Mouse (Mus musculus): ENCODE measurements around the gene Lix1. TPM values are rescaled to one million over a fixed set of nuclear protein-coding genes. Genes with fewer than 3 reads are reported as not detected.

The Lix1 gene
- polyA plus RNA-seq (2016; fragmentation: Nextera tagmentation; extraction: Ambion mirVana), result 104 and 105 TPM in 2 replicates

- H3K9me3 ChIP-seq, result no peaks in the 10 kb centered on the region
- H3K36me3 ChIP-seq (replicated peaks), result peaks cover 11% of the 10 kb centered on the region
- WGBS, result 27% methylated on average over 6 of the region's 6 CpGs
- no peaks in the 10 kb centered on the region for H3K27me3 ChIP-seq (ENCODE audit: poor library complexity, severe bottlenecking)
- H3K27ac ChIP-seq, result peak within 1 kb of the TSS; percentile 85
- peaks cover 64% of the 10 kb centered on the region for H3K4me1 ChIP-seq
- peak; percentile 82 for DNase-seq (ENCODE audit: extremely low spot score, low spot score)
- H3K4me3 ChIP-seq, result peak within 1 kb of the TSS; percentile 57
Observed at GRCm38 (mm10) chr17:17402222-17403004, at the start of gene Lix1. Gene Lix1, plus strand, starts transcription at chr17:17402672.

GRCm38 (mm10) chr17:17373550-17373917, 28.9 kb upstream of the Lix1 start:
- Histone ChIP-seq H3K27me3 (ENCODE audit: poor library complexity, severe bottlenecking) (no peaks in the 10 kb centered on the region), H3K4me1 (peaks cover 23% of the 10 kb centered on the region), H3K9me3 (no peaks in the 10 kb centered on the region), H3K36me3 (replicated peaks) (peaks cover 19% of the 10 kb centered on the region), H3K4me3 (peak overlapping the region; percentile 65), H3K27ac (peak overlapping the region; percentile 93)
- no peak for DNase-seq (ENCODE audit: extremely low spot score, low spot score)
- WGBS, result 7% methylated on average over 6 of the region's 6 CpGs

GRCm38 (mm10) chr17:17373918-17374910, 28.3 kb upstream of the Lix1 start, which contains the start of gene Riok2:
Gene Riok2, plus strand, starts transcription at chr17:17374309.
- peak within 1 kb of the TSS; percentile 65 for H3K4me3 ChIP-seq
- H3K9me3 ChIP-seq, result no peaks in the 10 kb centered on the region
- H3K27me3 ChIP-seq (ENCODE audit: poor library complexity, severe bottlenecking), result no peaks in the 10 kb centered on the region
- peaks cover 23% of the 10 kb centered on the region for H3K4me1 ChIP-seq
- H3K36me3 ChIP-seq (replicated peaks), result peaks cover 25% of the 10 kb centered on the region
- WGBS, result under 1% methylated on average over 48 of the region's 48 CpGs
- peak; percentile 92 for DNase-seq (ENCODE audit: extremely low spot score, low spot score)
- H3K27ac ChIP-seq, result peak within 1 kb of the TSS; percentile 93

GRCm38 (mm10) chr17:17375581-17375980, 26.9 kb upstream of the Lix1 start:
- no peak overlapping the region for H3K27ac ChIP-seq
- H3K9me3 ChIP-seq, result no peaks in the 10 kb centered on the region
- no peak for DNase-seq (ENCODE audit: extremely low spot score, low spot score)
- peak overlapping the region; percentile 65 for H3K4me3 ChIP-seq
- H3K36me3 ChIP-seq (replicated peaks), result peaks cover 39% of the 10 kb centered on the region
- WGBS, result 92% methylated on average over 3 of the region's 3 CpGs
- peaks cover 23% of the 10 kb centered on the region for H3K4me1 ChIP-seq
- no peaks in the 10 kb centered on the region for H3K27me3 ChIP-seq (ENCODE audit: poor library complexity, severe bottlenecking)

GRCm38 (mm10) chr17:17383703-17384102, 18.8 kb upstream of the Lix1 start:
- Histone ChIP-seq H3K9me3 (no peaks in the 10 kb centered on the region), H3K36me3 (replicated peaks) (peaks cover 100% of the 10 kb centered on the region), H3K4me3 (no peak overlapping the region), H3K27me3 (ENCODE audit: poor library complexity, severe bottlenecking) (no peaks in the 10 kb centered on the region), H3K27ac (no peak overlapping the region), H3K4me1 (no peaks in the 10 kb centered on the region)
- WGBS, result 97% methylated on average over 4 of the region's 4 CpGs
- no peak for DNase-seq (ENCODE audit: extremely low spot score, low spot score)

DNA sequence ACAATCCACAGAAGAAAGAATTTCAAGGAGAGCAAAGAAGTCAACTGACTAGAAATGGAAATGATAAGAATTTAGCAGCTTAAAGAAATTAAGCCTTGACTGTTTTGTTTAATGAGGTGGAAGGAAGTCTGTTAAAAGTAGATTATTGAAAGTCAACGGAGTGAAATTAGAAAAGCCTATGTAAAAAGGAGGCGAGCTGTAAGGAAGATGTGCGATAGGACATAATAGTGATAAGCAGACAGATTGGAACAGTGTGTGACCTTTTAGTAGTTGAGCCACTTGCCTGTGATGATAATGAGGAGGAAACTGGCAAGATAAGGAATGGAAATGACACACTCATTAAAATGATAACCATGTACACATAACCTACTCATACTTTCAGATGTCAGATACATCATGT, 18.0 kb upstream of the Lix1 start:
- Histone ChIP-seq H3K4me3 (no peak overlapping the region), H3K4me1 (no peaks in the 10 kb centered on the region), H3K27me3 (ENCODE audit: poor library complexity, severe bottlenecking) (no peaks in the 10 kb centered on the region), H3K9me3 (no peaks in the 10 kb centered on the region), H3K27ac (no peak overlapping the region), H3K36me3 (replicated peaks) (peaks cover 100% of the 10 kb centered on the region)
- DNase-seq (ENCODE audit: extremely low spot score, low spot score), result no peak
- WGBS, result 96% methylated on average over 3 of the region's 3 CpGs

DNA sequence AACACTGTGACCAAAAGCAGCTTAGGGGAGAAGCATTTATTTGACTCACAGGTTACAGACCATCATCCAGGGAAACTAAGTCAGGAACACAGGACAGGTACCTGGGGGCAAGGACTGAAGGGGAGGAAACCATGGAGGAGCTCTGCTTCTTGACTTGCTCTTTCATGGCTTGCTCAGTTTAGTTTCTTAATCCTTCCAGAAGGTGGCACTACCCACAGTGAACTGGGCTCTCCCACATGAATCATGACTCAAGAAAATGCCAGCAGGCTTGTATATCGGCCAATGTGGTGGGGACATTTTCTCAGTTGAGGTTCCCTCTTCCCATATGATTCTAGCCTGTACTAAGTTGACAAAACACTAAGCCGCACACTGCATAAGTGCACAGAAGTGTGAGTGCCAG, 16.4 kb upstream of the Lix1 start:
- H3K9me3 ChIP-seq, result no peaks in the 10 kb centered on the region
- no peak overlapping the region for H3K4me3 ChIP-seq
- DNase-seq (ENCODE audit: extremely low spot score, low spot score), result no peak
- H3K4me1 ChIP-seq, result no peaks in the 10 kb centered on the region
- peaks cover 98% of the 10 kb centered on the region for H3K36me3 ChIP-seq (replicated peaks)
- WGBS, result 87% methylated on average over 2 of the region's 2 CpGs
- H3K27ac ChIP-seq, result no peak overlapping the region
- H3K27me3 ChIP-seq (ENCODE audit: poor library complexity, severe bottlenecking), result no peaks in the 10 kb centered on the region

- no peak for DNase-seq (ENCODE audit: extremely low spot score, low spot score)
- Histone ChIP-seq H3K9me3 (no peaks in the 10 kb centered on the region), H3K27ac (no peak overlapping the region), H3K4me3 (no peak overlapping the region), H3K27me3 (ENCODE audit: poor library complexity, severe bottlenecking) (no peaks in the 10 kb centered on the region), H3K36me3 (replicated peaks) (peaks cover 87% of the 10 kb centered on the region), H3K4me1 (peaks cover 7% of the 10 kb centered on the region)
- 95% methylated on average over 4 of the region's 4 CpGs for WGBS
Observed at GRCm38 (mm10) chr17:17391823-17392222, 10.6 kb upstream of the Lix1 start.

- WGBS, result 67% methylated on average over 7 of the region's 7 CpGs
- Histone ChIP-seq H3K36me3 (replicated peaks) (peaks cover 77% of the 10 kb centered on the region), H3K4me1 (peaks cover 18% of the 10 kb centered on the region), H3K27ac (no peak overlapping the region), H3K27me3 (ENCODE audit: poor library complexity, severe bottlenecking) (no peaks in the 10 kb centered on the region), H3K4me3 (no peak overlapping the region), H3K9me3 (no peaks in the 10 kb centered on the region)
- DNase-seq (ENCODE audit: extremely low spot score, low spot score), result no peak
Observed at GRCm38 (mm10) chr17:17392863-17393262, 9.6 kb upstream of the Lix1 start.

DNA sequence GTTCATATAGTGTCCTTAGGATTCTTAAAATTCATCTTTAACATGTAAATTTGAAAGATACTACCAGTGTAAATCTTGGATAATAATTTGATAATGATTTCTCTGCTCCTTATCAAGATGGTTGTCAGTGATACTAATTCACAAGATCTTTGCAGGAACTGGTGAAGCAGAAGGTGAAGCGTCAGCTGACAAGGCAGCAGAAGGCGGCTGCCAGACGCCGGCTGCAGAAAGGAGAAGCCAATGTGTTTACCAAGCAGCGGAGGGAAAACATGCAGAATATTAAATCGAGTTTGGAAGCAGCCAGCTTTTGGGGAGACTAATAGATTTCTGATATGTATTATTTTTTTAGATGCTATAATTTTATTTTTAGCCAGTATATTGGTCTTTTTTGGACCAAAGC, 9.2 kb upstream of the Lix1 start:
- Histone ChIP-seq H3K4me3 (no peak overlapping the region), H3K36me3 (replicated peaks) (peaks cover 72% of the 10 kb centered on the region), H3K4me1 (peaks cover 20% of the 10 kb centered on the region), H3K9me3 (no peaks in the 10 kb centered on the region), H3K27me3 (ENCODE audit: poor library complexity, severe bottlenecking) (no peaks in the 10 kb centered on the region), H3K27ac (no peak overlapping the region)
- 93% methylated on average over 6 of the region's 6 CpGs for WGBS
- no peak for DNase-seq (ENCODE audit: extremely low spot score, low spot score)

DNA sequence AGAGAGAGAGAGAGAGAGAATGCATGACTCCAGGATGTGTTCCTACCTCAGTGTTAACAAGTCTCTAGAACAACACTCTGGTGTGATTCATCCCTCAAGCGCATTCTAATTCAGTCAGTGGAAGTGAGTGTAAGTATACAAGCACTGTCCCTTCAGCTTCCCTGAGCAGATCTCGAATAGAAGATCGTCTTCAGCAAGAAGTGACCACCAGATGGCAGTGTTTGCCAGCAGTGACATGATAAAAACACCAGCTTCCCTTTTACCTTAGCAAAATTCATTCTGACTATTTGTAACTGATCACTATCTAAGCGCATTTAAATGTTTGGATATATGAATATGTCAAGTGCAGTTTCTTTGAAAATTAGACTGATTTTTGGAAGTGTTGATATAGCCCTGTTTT, 8.1 kb upstream of the Lix1 start:
- DNase-seq (ENCODE audit: extremely low spot score, low spot score), result peak; percentile 72
- 44% methylated on average over 4 of the region's 4 CpGs for WGBS
- Histone ChIP-seq H3K27me3 (ENCODE audit: poor library complexity, severe bottlenecking) (no peaks in the 10 kb centered on the region), H3K36me3 (replicated peaks) (peaks cover 62% of the 10 kb centered on the region), H3K4me1 (peaks cover 22% of the 10 kb centered on the region), H3K4me3 (no peak overlapping the region), H3K9me3 (no peaks in the 10 kb centered on the region), H3K27ac (no peak overlapping the region)

DNA sequence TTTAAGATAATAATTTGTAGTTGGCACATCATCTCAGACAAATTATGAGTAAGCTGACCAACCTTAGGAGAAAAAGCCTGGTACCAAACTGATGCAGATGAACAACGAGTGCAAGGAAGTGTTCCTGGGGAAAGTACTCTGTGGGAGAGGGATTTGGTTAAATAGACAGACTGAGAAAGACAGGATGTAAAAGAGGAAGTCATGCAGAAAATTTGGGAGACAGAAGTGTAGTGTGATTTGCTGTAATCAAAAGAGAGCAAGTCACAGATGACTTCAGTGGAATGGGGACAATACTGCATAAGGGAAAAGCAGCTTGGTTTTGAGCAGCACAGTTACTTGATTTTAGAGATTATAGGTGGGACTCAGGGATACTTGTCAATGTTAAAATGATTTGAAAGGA, 5.6 kb upstream of the Lix1 start:
- Histone ChIP-seq H3K4me1 (peaks cover 27% of the 10 kb centered on the region), H3K4me3 (no peak overlapping the region), H3K27ac (peak overlapping the region; percentile 49; the same call in 1 of the 2 replicates), H3K27me3 (ENCODE audit: poor library complexity, severe bottlenecking) (no peaks in the 10 kb centered on the region), H3K36me3 (replicated peaks) (peaks cover 39% of the 10 kb centered on the region), H3K9me3 (no peaks in the 10 kb centered on the region)
- 21% methylated on average over 1 of the region's 1 CpGs for WGBS
- DNase-seq (ENCODE audit: extremely low spot score, low spot score), result no peak

All from forebrain, embryonic 10.5 days (tissue).